Mouse (Mus musculus) Muller cell, postnatal 12 days (primary cell): ENCODE measurements around the gene Pdgfra.

Experiments
- DNase-seq: peaks from one replicate; pipeline ENCODE4 v3.0.0-alpha.2; 2015; ENCODE audit errors: inconsistent ontology term

The Pdgfra gene

GRCm38 (mm10) chr5:75209966-75210365 lies 57.9 kb downstream of the Pdgfra start:
- DNase-seq, result peak; percentile 22

DNA sequence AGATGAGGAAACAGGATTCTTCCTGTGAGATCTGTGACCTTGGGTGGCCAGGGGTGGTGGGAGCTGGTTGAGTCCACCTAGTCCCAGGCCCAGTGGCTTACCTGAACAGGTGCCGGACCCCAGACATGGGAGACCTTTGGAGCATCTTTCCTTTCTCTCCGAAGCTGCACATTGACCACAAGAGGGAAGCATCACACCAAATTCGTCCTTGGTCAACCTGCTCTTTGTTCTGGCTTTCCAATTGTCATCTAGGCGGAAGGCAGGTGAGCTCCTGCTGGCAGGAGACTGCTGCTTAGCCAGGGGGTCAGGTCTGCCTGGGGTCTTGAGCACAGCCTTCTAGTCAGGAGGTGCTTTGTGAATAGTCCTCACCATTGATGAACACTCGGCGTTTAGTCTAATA lies 62.4 kb downstream of the Pdgfra start:
- no peak for DNase-seq

GRCm38 (mm10) chr5:75214929-75215328 lies 62.8 kb downstream of the Pdgfra start:
- no peak for DNase-seq

- peak; percentile 8 for DNase-seq
These were observed 63.7 kb downstream of the Pdgfra start for GRCm38 (mm10) chr5:75215678-75216256.

DNA sequence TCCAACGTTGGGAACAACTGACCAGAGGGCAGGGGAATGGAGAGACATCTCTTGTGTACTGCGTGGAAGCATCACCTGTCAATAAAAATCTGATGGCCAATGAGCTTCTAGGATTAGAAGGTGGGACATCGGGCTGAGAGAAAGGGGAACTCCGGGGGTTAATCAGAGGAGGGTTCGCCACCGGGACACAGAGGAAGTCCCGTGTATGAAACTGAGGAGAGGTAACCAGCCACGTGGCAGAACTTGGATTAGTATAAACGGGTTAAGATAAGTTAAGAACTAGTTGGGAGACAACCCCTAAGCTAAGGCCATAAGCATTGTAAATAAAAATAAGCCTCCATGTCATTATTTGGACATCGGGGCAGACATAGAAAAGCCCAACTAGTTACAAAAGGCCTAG lies 69.5 kb downstream of the Pdgfra start:
- no peak for DNase-seq

DNA sequence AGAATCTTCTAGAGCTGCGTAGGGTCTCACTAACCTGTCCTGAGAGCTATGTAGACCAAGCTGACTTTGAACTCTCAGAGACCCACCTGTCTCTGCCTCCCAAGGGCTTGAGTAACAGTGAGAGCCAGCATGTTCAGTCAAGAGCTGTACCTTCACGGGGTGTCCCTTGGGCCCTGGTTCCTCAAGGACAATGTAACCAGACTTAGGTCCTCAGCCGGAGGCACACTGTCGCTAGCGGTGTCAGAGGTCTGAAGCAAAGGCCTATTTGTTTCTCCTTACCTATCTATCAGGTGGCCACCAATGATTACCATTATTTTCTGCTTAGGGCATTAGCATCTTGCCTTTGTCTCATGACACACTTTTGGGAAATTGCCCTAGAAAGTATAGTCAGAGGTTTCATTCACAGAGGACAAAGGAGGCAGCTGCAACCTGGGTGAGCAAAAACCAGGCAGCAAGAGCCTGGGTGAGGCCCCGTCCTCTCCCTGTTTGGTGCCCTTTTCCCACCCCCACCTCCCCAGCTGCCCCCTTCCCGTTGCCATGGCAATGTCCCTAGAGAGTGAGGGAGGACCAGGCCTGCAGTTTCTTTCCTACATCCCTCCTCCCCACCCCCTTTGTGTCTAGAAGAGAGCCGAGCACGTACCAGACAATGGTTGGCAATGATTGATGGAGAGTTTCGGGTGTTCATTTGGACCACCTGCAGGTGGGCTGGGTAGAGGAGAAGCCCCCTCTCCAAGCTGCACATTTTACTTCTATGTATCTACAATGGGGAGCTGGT lies 70.6 kb downstream of the Pdgfra start:
- DNase-seq, result no peak

GRCm38 (mm10) chr5:75238363-75238762 lies 86.3 kb downstream of the Pdgfra start:
- DNase-seq, result no peak

- no peak for DNase-seq
These were observed 87.1 kb downstream of the Pdgfra start for GRCm38 (mm10) chr5:75238928-75239777.

DNA sequence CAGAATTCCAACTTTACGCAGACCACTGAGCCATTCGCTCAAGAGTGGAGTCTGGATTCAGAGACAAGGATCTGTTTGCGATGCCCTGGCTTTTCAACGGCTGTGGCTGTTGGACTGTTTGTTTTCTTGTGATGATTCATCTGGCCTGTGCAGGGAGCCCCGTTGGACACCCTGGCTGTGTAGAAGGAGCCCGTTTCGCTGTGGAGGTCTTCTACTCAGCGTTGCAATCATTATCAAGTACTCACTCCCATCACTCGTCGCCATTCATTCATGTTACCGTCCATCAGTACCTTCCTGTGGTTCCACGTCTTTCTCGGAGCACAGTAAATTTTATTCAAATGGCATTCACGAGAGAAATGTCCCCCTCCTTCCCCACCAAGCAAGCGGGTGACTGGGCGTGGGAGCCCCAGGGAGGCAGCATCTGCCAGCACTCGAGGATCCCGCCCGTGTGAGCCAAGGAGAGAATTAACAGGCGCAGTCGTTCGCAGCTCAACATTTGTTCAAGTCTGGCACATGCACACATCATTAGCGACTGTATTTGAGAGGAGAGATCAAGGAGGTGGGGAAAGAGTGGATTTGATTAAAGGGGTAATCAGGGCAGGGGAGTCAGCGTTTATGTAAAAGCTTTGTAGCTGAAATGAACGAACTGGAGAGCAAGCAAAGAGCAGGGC lies 95.1 kb downstream of the Pdgfra start:
- peak; percentile 24 for DNase-seq
